ENCODE assay signal across 17 mouse cellular contexts in the genomic region with DNA sequence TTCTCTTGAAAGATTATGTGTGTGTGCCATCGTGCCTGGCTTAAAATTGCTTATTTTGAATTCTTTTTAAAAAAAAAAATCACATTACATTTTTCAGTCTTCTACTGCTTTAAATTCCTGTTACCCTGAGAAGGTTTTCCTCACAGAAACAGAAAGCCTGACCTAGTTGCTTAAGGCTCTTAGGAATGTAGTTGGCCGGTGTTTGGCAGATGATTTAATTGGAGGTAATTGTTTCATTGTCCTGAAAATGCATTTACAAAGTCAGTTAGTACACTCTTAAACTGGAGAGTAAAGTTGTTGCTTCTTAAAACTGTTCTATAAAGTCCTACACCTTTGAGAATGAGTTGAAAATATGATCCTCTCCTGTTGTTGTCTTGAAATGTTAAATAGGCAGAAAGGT.
"Had no signal": no experiment of that assay in that cellular context is flagged by ENCODE, and none has a peak within 500 bp of the region (broad histone marks: within the 10 kb centered on the region; RNA-seq: fewer than 3 reads in every experiment).

No protein-coding gene starts in this region.

- H3K4me3 ChIP-seq: midbrain, embryonic 10.5 days; midbrain, embryonic 12.5 days; myocyte; neural tube, embryonic 13.5 days; neural tube, embryonic 15.5 days had no signal

- DNase-seq: lung, adult 18-20 months; lung, embryonic 14.5 days; lung, postnatal 10 days; lung, postnatal 4 days; midbrain, embryonic 14.5 days; right cerebral cortex, adult 18-20 months; right cerebral cortex, postnatal 25 days; right cerebral cortex, postnatal 4 days; spleen, adult 18-20 months; thymus, adult 18-20 months; thymus, postnatal 14 days; thymus, postnatal 36 days had no signal

- H3K27ac ChIP-seq: midbrain, embryonic 10.5 days; midbrain, embryonic 12.5 days; neural tube, embryonic 13.5 days; neural tube, embryonic 15.5 days had no signal
